Mouse (Mus musculus) lung, postnatal 0 days (tissue): Measurements from ENCODE around the gene Nrm. TPM values are rescaled to one million over a fixed set of nuclear protein-coding genes. Genes with fewer than 3 reads are reported as not detected.

Experiments
- ATAC-seq: fragments of 200-750 bp; cut with Nextera tagmentation; 2 replicates; pipeline ENCODE4 v1.8.0; 2017; ENCODE audit warnings: moderate library complexity
- DNase-seq: peaks from one replicate; pipeline ENCODE4 v3.0.0-alpha.2; 2016; ENCODE audit warnings: low spot score
- H3K27ac ChIP-seq: fragments of 300-500 bp; sonication (generic); 2 replicates; pipeline ENCODE4 v1.5.1; 2014; ENCODE audit warnings: antibody characterized with exemption, mild to moderate bottlenecking, low read length, mixed read lengths
- H3K27me3 ChIP-seq: fragments of 300-500 bp; sonication (generic); replicated peaks from 2 replicates; pipeline ENCODE4 v1.6.1; 2014; ENCODE audit warnings: low read length, mixed read lengths; ENCODE audit not compliant: insufficient read depth
- H3K36me3 ChIP-seq: fragments of 300-500 bp; sonication (generic); 2 replicates; pipeline ENCODE4 v1.6.1; 2014; ENCODE audit warnings: low read length, mixed read lengths; ENCODE audit not compliant: insufficient read depth
- H3K4me1 ChIP-seq: fragments of 300-500 bp; sonication (generic); 2 replicates; pipeline ENCODE4 v1.6.1; 2014; ENCODE audit warnings: antibody characterized with exemption, low read depth, low read length, mixed read lengths; ENCODE audit not compliant: insufficient read depth
- H3K4me2 ChIP-seq: fragments of 300-500 bp; sonication (generic); replicated peaks from 2 replicates; pipeline ENCODE4 v1.6.1; 2014; ENCODE audit warnings: low read depth, mild to moderate bottlenecking, low read length, moderate library complexity, mixed read lengths
- H3K4me3 ChIP-seq: fragments of 300-500 bp; sonication (generic); 2 replicates; pipeline ENCODE4 v1.5.1; 2014; ENCODE audit warnings: low read depth, low read length
- H3K9ac ChIP-seq: fragments of 300-500 bp; sonication (generic); replicated peaks from 2 replicates; pipeline ENCODE4 v1.6.1; 2014; ENCODE audit warnings: low read depth, mild to moderate bottlenecking
- H3K9me3 ChIP-seq: fragments of 300-500 bp; sonication (generic); 2 replicates; pipeline ENCODE4 v1.6.1; 2016; ENCODE audit warnings: low read length, mixed read lengths
- CTCF ChIP-seq: IDR thresholded peaks from 2 replicates; pipeline ENCODE4 v1.5.1; 2016; ENCODE audit warnings: antibody characterized with exemption, mild to moderate bottlenecking
- EP300 ChIP-seq: IDR thresholded peaks from 2 replicates; pipeline ENCODE4 v1.6.1; 2016; ENCODE audit warnings: antibody characterized with exemption, mild to moderate bottlenecking, control low read depth
- WGBS: fragments of 180-500 bp; shearing (Covaris S2); extraction: QIAGEN DNeasy Blood & Tissue Kit; methylation state at CpG from one replicate; pipeline ENCODE4 v1.1.7; 2014; 5-methylcytosine and 5-hydroxymethylcytosine counted together
- polyA plus RNA-seq: library from polyadenylated mRNA; unstranded; fragments of >200 nt; fragmentation: Nextera tagmentation; extraction: Ambion mirVana; gene quantifications from 2 replicates; pipeline ENCODE4 v1.2.1, GENCODE M21; 2015

Gene Nrm
- polyA plus RNA-seq, 1 experiment from 2014 or later: 21.4 TPM

DNA sequence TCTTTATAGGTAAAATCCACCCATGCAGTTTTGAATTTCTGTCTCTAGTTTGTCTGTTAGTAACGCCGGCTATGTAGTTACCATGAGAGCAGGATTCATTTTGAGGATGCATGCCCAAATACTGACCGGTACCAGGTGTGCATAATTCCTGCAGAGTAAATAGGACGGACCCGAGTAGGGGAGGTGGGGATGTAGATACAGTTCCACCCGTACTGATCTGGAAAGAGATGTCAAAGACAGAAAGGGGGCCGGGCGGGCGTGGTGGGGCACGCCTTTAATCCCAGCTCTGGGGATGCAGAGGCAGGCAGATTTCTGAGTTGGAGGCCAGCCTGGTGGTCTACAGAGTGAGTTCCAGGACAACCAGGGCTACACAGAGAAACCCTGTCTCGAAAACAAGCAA lies 19.1 kb upstream of the Nrm start:
- no peak for ATAC-seq
- WGBS: 10% methylated on average over 11 of the region's 11 CpGs

DNA sequence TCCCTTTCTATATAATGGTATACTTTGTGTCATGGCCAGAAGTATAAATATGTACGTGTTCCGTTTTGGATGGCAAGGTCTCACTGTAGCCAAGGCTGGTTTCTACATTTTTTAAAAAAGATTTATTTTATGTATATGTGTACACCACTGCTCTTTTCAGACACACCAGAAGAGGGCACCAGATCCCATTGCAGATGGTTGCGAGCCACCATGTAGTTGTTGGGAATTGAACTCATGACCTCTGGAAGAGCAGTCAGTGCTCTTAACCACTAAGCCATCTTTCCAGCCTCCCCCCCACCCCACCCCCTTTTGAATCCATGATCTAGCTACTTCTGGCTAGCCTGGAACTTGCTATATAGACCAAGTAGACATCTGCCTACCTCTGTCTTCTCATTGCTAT lies 17.6 kb upstream of the Nrm start:
- Histone ChIP-seq H3K4me3 (no peak overlapping the region), H3K36me3 (peaks cover 8% of the 10 kb centered on the region; the same call in 1 of the 2 replicates), H3K27ac (no peak overlapping the region), H3K9ac (no peak overlapping the region), H3K4me2 (no peak overlapping the region), H3K27me3 (no peaks in the 10 kb centered on the region), H3K4me1 (peaks cover 6% of the 10 kb centered on the region; the same call in 1 of the 2 replicates), H3K9me3 (no peaks in the 10 kb centered on the region)
- 93% methylated on average over 3 of the region's 3 CpGs for WGBS
- no peak for ATAC-seq
- TF ChIP-seq CTCF (peak; percentile 48), EP300 (no peak)
- no peak for DNase-seq

More for the DNA sequence above, 19.1 kb upstream of the Nrm start:
- H3K4me3 ChIP-seq: peak overlapping the region; percentile 51
- TF ChIP-seq EP300 (no peak), CTCF (no peak)
- DNase-seq: no peak
- peak overlapping the region; percentile 36 for H3K9ac ChIP-seq
- H3K27me3 ChIP-seq: no peaks in the 10 kb centered on the region
- H3K9me3 ChIP-seq: no peaks in the 10 kb centered on the region
- peak overlapping the region; percentile 59 for H3K4me2 ChIP-seq
- H3K36me3 ChIP-seq: no peaks in the 10 kb centered on the region
- peak overlapping the region; percentile 39 for H3K27ac ChIP-seq
- H3K4me1 ChIP-seq: peaks cover 6% of the 10 kb centered on the region; the same call in 1 of the 2 replicates

- Histone ChIP-seq H3K4me3 (no peak overlapping the region), H3K27ac (no peak overlapping the region), H3K9me3 (no peaks in the 10 kb centered on the region), H3K9ac (no peak overlapping the region), H3K4me2 (no peak overlapping the region), H3K27me3 (no peaks in the 10 kb centered on the region), H3K36me3 (peaks cover 22% of the 10 kb centered on the region), H3K4me1 (no peaks in the 10 kb centered on the region)
- peak; percentile 28; the same call in 1 of the 2 replicates for ATAC-seq
- no peak for DNase-seq
- TF ChIP-seq EP300 (no peak), CTCF (peak; percentile 46)
- 50% methylated on average over 1 of the region's 1 CpGs for WGBS
These were observed 13.0 kb upstream of the Nrm start for GRCm38 (mm10) chr17:35848112-35848511.

DNA sequence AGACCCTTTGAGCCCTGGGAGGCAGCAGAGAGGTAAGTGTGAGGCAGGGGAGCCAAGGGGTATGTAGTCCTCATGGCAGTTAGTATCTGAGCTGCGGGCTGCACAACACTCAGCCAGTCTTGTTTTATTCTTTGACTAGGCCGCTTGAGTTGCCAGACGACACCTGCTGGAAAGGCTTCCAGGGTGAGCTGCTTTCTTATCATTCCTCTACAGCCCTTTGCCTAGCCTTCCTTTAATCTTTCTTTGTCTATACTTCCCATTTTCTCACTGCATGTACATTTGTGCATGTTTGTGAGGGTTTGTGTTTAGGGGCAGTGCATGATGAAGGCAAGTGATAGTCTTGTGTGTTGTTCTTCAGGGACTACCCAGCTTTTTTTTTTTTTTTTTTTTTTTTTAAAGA lies 10.1 kb upstream of the Nrm start:
- Histone ChIP-seq H3K4me1 (no peaks in the 10 kb centered on the region), H3K9ac (no peak overlapping the region), H3K27ac (no peak overlapping the region), H3K36me3 (peaks cover 30% of the 10 kb centered on the region), H3K4me3 (no peak overlapping the region), H3K4me2 (no peak overlapping the region), H3K9me3 (no peaks in the 10 kb centered on the region), H3K27me3 (no peaks in the 10 kb centered on the region)
- WGBS: 89% methylated on average over 3 of the region's 3 CpGs
- ATAC-seq (no peak), DNase-seq (no peak)
- TF ChIP-seq CTCF (no peak), EP300 (no peak)

GRCm38 (mm10) chr17:35859371-35859770 lies 1.7 kb upstream of the Nrm start:
- Histone ChIP-seq H3K4me3 (no peak overlapping the region), H3K36me3 (no peaks in the 10 kb centered on the region), H3K4me1 (peaks cover 6% of the 10 kb centered on the region; the same call in 1 of the 2 replicates), H3K9ac (no peak overlapping the region), H3K4me2 (no peak overlapping the region), H3K9me3 (no peaks in the 10 kb centered on the region), H3K27ac (no peak overlapping the region), H3K27me3 (no peaks in the 10 kb centered on the region)
- whole genome bisulfite sequencing: 86% methylated on average over 1 of the region's 1 CpGs
- TF ChIP-seq CTCF: no peak
- no peak for TF ChIP-seq EP300
- ATAC-seq: no peak
- no peak for DNase-seq

- Histone ChIP-seq H3K27ac (no peak overlapping the region), H3K9ac (no peak overlapping the region), H3K27me3 (no peaks in the 10 kb centered on the region), H3K9me3 (no peaks in the 10 kb centered on the region), H3K4me1 (peaks cover 6% of the 10 kb centered on the region; the same call in 1 of the 2 replicates), H3K4me3 (no peak overlapping the region), H3K36me3 (no peaks in the 10 kb centered on the region), H3K4me2 (no peak overlapping the region)
- TF ChIP-seq EP300: no peak
- TF ChIP-seq CTCF: no peak
- 58% methylated on average over 2 of the region's 2 CpGs for WGBS
- no peak for ATAC-seq
- no peak for DNase-seq
These were observed 1.3 kb upstream of the Nrm start for GRCm38 (mm10) chr17:35859835-35860234.

- TF ChIP-seq EP300: no peak
- no peak for TF ChIP-seq CTCF
- no peaks in the 10 kb centered on the region for H3K27me3 ChIP-seq
- no peak for DNase-seq
- 4% methylated on average over 12 of the region's 12 CpGs for WGBS
- H3K27ac ChIP-seq: peak overlapping the region; percentile 87
- ATAC-seq: peak; percentile 34
- H3K4me3 ChIP-seq: peak overlapping the region; percentile 74
- H3K9ac ChIP-seq: peak overlapping the region; percentile 50; the same call in 1 of the 2 replicates
- no peaks in the 10 kb centered on the region for H3K36me3 ChIP-seq
- peak overlapping the region; percentile 62 for H3K4me2 ChIP-seq
- no peaks in the 10 kb centered on the region for H3K9me3 ChIP-seq
- H3K4me1 ChIP-seq: peaks cover 9% of the 10 kb centered on the region; the same call in 1 of the 2 replicates
These were observed 304 bp upstream of the Nrm start for GRCm38 (mm10) chr17:35860831-35861197.
